In the genomic region with DNA sequence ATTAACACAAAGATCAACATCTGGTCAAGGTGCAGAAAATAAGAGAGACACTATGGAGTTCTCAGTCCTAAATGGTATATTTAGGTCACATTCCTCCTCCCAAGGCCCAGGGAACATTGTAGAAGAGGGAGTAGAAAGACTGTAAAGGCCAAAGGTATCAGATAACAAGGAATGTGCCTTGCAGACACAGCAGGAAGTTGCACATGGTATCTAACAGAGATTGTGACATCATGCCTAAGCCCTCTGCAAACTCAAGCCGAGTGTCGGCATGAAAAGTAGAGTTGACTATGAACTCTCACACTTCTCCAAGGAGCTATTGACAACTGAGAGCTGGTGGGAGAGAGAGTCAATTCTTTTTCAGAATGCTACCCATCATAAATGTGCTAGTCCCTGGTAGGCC, we compare ENCODE assay signal across 16 mouse cellular contexts.
"Had no signal": no experiment of that assay in that cellular context is flagged by ENCODE, and none has a peak within 500 bp of the region (broad histone marks: within the 10 kb centered on the region; RNA-seq: fewer than 3 reads in every experiment).

No protein-coding gene starts in this region.

- H3K9me3 ChIP-seq: midbrain, embryonic 10.5 days; midbrain, embryonic 12.5 days; neural tube, embryonic 12.5 days; stomach, embryonic 15.5 days had no signal

- H3K27ac ChIP-seq: midbrain, embryonic 10.5 days; midbrain, embryonic 12.5 days; neural tube, embryonic 12.5 days; stomach, embryonic 15.5 days; stomach, postnatal 0 days had no signal

- H3K4me2 ChIP-seq: lung, embryonic 14.5 days; midbrain, embryonic 12.5 days; neural tube, embryonic 12.5 days; stomach, embryonic 15.5 days had no signal

- H3K27me3 ChIP-seq: midbrain, embryonic 12.5 days; neural tube, embryonic 12.5 days; stomach, embryonic 15.5 days had no signal

- DNase-seq: lung, adult 18-20 months; lung, embryonic 14.5 days; lung, postnatal 10 days; lung, postnatal 4 days; midbrain, embryonic 14.5 days; right cerebral cortex, postnatal 14 days; thymus, adult 2 months; thymus, postnatal 25 days; thymus, postnatal 4 days had no signal

- H3K4me3 ChIP-seq: midbrain, embryonic 10.5 days; midbrain, embryonic 12.5 days; myocyte; neural tube, embryonic 12.5 days; stomach, embryonic 15.5 days had no signal

- H3K9ac ChIP-seq: lung, embryonic 14.5 days; midbrain, embryonic 12.5 days; neural tube, embryonic 12.5 days; stomach, embryonic 15.5 days had no signal

- H3K4me1 ChIP-seq: neural tube, embryonic 12.5 days; stomach, embryonic 15.5 days had no signal

- ATAC-seq: midbrain, embryonic 16.5 days had no signal

- H3K36me3 ChIP-seq: midbrain, embryonic 10.5 days; midbrain, embryonic 12.5 days; neural tube, embryonic 12.5 days; stomach, embryonic 15.5 days had no signal
